Mouse (Mus musculus) liver, embryonic 14.5 days (tissue): ENCODE data around the gene Actrt3. TPM values are rescaled to one million over a fixed set of nuclear protein-coding genes. Genes with fewer than 3 reads are reported as not detected.
A peak's percentile ranks its signal among the peaks of the same experiment; 100 is the strongest.
"Not testable (repeated sequence)": the region's sequence is repeated elsewhere in the genome, so short reads cannot be mapped to it uniquely, and the experiment has no call there.

Experiments
- ATAC-seq: fragments of 200-750 bp; cut with Nextera tagmentation; 2 replicates; pipeline ENCODE4 v1.8.0; 2017; ENCODE audit warnings: moderate number of reproducible peaks, mild to moderate bottlenecking, moderate library complexity; ENCODE audit not compliant: insufficient read depth
- DNase-seq, 3 experiments: peaks; one replicate each; pipeline ENCODE4 v3.0.0-alpha.2; 2012 to 2013; ENCODE audit warnings: low read depth in 3 of 3, low spot score in 3 of 3
- H3K27ac ChIP-seq: fragments of 300-500 bp; sonication (generic); 2 replicates; pipeline ENCODE4 v1.5.1; 2014; ENCODE audit warnings: moderate library complexity, mild to moderate bottlenecking, control low read depth, inconsistent platforms
- H3K27me3 ChIP-seq: fragments of 300-500 bp; sonication (generic); 2 replicates; pipeline ENCODE4 v1.6.1; 2014; ENCODE audit warnings: mild to moderate bottlenecking, low read length, moderate library complexity; ENCODE audit not compliant: control insufficient read depth, insufficient read depth
- H3K36me3 ChIP-seq: fragments of 300-500 bp; sonication (generic); replicated peaks from 2 replicates; pipeline ENCODE4 v1.6.1; 2014; ENCODE audit warnings: low read depth; ENCODE audit not compliant: control insufficient read depth, insufficient read depth
- H3K4me1 ChIP-seq, 2 experiments: fragments of 200-500 bp in 1 of 2; fragments of 300-500 bp in 1 of 2; sonication (generic) in 1 of 2; replicated peaks; 2 replicates each; pipeline ENCODE4 v1.6.1; 2012 to 2014; ENCODE audit warnings: antibody characterized with exemption in 1 of 2, inconsistent platforms in 1 of 2, low read length in 1 of 2; ENCODE audit not compliant: control insufficient read depth in 2 of 2, insufficient read depth in 2 of 2
- H3K4me2 ChIP-seq: fragments of 300-500 bp; sonication (generic); 2 replicates; pipeline ENCODE4 v1.6.1; 2014; ENCODE audit warnings: low read depth, mild to moderate bottlenecking, control low read depth, moderate library complexity
- H3K4me3 ChIP-seq, 2 experiments: fragments of 200-500 bp in 1 of 2; fragments of 300-500 bp in 1 of 2; sonication (generic) in 1 of 2; 2 replicates each; pipeline ENCODE4 v1.5.1; 2012 to 2014; ENCODE audit warnings: low read depth in 2 of 2, low read length in 2 of 2, mild to moderate bottlenecking in 2 of 2, control low read depth in 1 of 2, inconsistent platforms in 1 of 2, moderate library complexity in 1 of 2; ENCODE audit not compliant: insufficient read depth in 1 of 2
- H3K9ac ChIP-seq: fragments of 300-500 bp; sonication (generic); replicated peaks from 2 replicates; pipeline ENCODE4 v1.6.1; 2014; ENCODE audit warnings: mild to moderate bottlenecking, control low read depth, moderate library complexity
- H3K9me3 ChIP-seq: fragments of 300-500 bp; sonication (generic); 2 replicates; pipeline ENCODE4 v1.6.1; 2016; ENCODE audit warnings: low read length, mixed read lengths; ENCODE audit not compliant: control insufficient read depth
- CTCF ChIP-seq: IDR thresholded peaks from 2 replicates; pipeline ENCODE4 v1.5.1; 2016; ENCODE audit warnings: antibody characterized with exemption, low read depth, control low read depth
- EP300 ChIP-seq: IDR thresholded peaks from 2 replicates; pipeline ENCODE4 v1.6.1; 2016; ENCODE audit warnings: antibody characterized with exemption, low read depth
- WGBS: fragments of 180-500 bp; shearing (Covaris S2); extraction: QIAGEN DNeasy Blood & Tissue Kit; methylation state at CpG from one replicate; pipeline ENCODE4 v1.1.7; 2014; ENCODE audit not compliant: insufficient replicate concordance; 5-methylcytosine and 5-hydroxymethylcytosine counted together
- polyA plus RNA-seq, 2 experiments: library from polyadenylated mRNA; depleted of rRNA in 1 of 2; stranded (reverse) in 1 of 2; unstranded in 1 of 2; fragments of >200 nt; fragmentation: Nextera tagmentation in 1 of 2; extraction: Ambion mirVana in 1 of 2; gene quantifications; 2 replicates each; pipeline versions ENCODE4 v1.2.1 to v1.2.3; 2012 to 2014

The Actrt3 gene
- polyA plus RNA-seq, 2 experiments = not detected

- Histone ChIP-seq H3K27ac (no peak overlapping the region), H3K9ac (no peak overlapping the region), H3K4me2 (no peak overlapping the region), H3K27me3 (no peaks in the 10 kb centered on the region), H3K9me3 (no peaks in the 10 kb centered on the region), H3K4me3 (no peak overlapping the region), H3K36me3 (no peaks in the 10 kb centered on the region), H3K4me1 (peaks cover 0 to 4% of the 10 kb centered on the region in 2 experiments; a peak in 1 of 4 replicates)
- DNase-seq = no peak
- TF ChIP-seq EP300 = no peak
- no peak for TF ChIP-seq CTCF
- WGBS = 61% methylated on average over 6 of the region's 6 CpGs
- ATAC-seq = no peak
Measured at GRCm38 (mm10) chr3:30588865-30589264, 10.9 kb downstream of the Actrt3 start.

DNA sequence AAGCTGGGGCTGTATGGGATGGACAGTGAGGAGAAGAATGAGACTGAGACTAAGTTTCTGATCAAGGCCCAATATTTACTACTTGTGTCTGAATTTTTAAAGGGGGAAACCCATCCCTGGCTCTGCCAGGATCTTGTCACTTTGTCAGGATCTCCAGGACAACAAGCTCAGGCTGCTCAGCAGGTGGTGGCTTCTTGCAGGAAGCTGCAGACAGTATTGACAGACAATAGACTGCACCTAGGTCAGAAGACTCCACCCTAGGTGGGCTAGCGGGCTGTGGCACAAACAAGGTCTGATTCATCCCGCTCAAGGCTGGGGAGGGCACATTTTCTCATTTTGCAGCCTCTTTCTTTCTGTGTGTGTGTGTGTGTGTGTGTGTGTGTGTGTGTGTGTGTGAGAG is 26.2 kb downstream of the Actrt3 start:
- Histone ChIP-seq H3K27ac (no peak overlapping the region), H3K36me3 (no peaks in the 10 kb centered on the region), H3K4me1 (no peaks in the 10 kb centered on the region), H3K27me3 (no peaks in the 10 kb centered on the region), H3K4me2 (no peak overlapping the region), H3K9me3 (no peaks in the 10 kb centered on the region), H3K9ac (no peak overlapping the region), H3K4me3 (no peak overlapping the region)
- ATAC-seq = no peak
- DNase-seq = no peak
- WGBS = 23% methylated on average over 2 of the region's 2 CpGs
- TF ChIP-seq CTCF (no peak), EP300 (no peak)

- H3K4me1 ChIP-seq, H3K4me3 ChIP-seq, H3K9me3 ChIP-seq, DNase-seq, ATAC-seq, H3K27ac ChIP-seq, H3K9ac ChIP-seq, H3K4me2 ChIP-seq, H3K36me3 ChIP-seq, H3K27me3 ChIP-seq: not testable (repeated sequence)
- WGBS = no CpG with 5 or more reads among the region's 2 CpGs
Measured at GRCm38 (mm10) chr3:30566333-30566732, 33.4 kb downstream of the Actrt3 start.

GRCm38 (mm10) chr3:30560677-30561314 is 38.9 kb downstream of the Actrt3 start:
- H3K9ac ChIP-seq = no peak overlapping the region
- DNase-seq (no peak), ATAC-seq (no peak)
- H3K36me3 ChIP-seq = no peaks in the 10 kb centered on the region
- no peak overlapping the region for H3K27ac ChIP-seq
- no peaks in the 10 kb centered on the region for H3K4me1 ChIP-seq
- TF ChIP-seq CTCF (no peak), EP300 (no peak)
- WGBS = 37% methylated on average over 6 of the region's 6 CpGs
- no peak overlapping the region for H3K4me2 ChIP-seq
- H3K4me3 ChIP-seq = no peak overlapping the region
- no peaks in the 10 kb centered on the region for H3K27me3 ChIP-seq
- no peaks in the 10 kb centered on the region for H3K9me3 ChIP-seq

- Histone ChIP-seq H3K9me3 (no peaks in the 10 kb centered on the region), H3K4me2 (no peak overlapping the region), H3K36me3 (no peaks in the 10 kb centered on the region), H3K4me3 (no peak overlapping the region), H3K4me1 (no peaks in the 10 kb centered on the region), H3K27me3 (no peaks in the 10 kb centered on the region), H3K9ac (no peak overlapping the region), H3K27ac (no peak overlapping the region)
- WGBS = 61% methylated on average over 6 of the region's 6 CpGs
- DNase-seq = no peak
- ATAC-seq = no peak
- TF ChIP-seq CTCF (no peak), EP300 (no peak)
Measured at GRCm38 (mm10) chr3:30553741-30554140, 46.0 kb downstream of the Actrt3 start.

DNA sequence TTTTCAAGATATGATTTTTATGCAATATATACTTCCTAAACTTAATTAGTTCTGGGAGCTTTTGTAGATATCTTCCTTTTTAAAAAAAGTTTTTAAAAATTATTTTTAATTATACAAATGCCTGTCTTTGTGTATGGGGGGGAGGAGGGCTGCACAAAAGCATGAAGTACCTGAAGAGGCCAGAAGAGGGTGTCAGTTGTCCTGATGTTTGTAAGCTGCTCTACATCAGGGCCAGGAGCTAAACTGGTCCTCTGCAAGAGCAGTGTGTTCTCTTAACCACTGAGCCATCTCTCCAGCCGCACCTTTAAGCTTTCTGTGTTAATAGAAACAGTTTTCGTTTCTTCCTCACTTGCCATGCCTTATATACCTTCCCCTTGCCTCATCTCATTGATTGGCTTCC is 49.5 kb downstream of the Actrt3 start:
- no peak for ATAC-seq
- Histone ChIP-seq H3K27ac (no peak overlapping the region), H3K4me3 (no peak overlapping the region), H3K36me3 (no peaks in the 10 kb centered on the region), H3K4me2 (no peak overlapping the region), H3K9ac (no peak overlapping the region), H3K27me3 (no peaks in the 10 kb centered on the region), H3K9me3 (no peaks in the 10 kb centered on the region), H3K4me1 (no peaks in the 10 kb centered on the region)
- DNase-seq = no peak
- TF ChIP-seq CTCF (peak; percentile 16), EP300 (no peak)
- 31% methylated on average over 2 of the region's 2 CpGs for WGBS
